Mouse (Mus musculus) spleen, adult 18-20 months (tissue): ENCODE results near the gene Map3k3.

Experiments used
- DNase-seq, 2 experiments: peaks; one replicate each; pipeline ENCODE4 v3.0.0; 2022; ENCODE audit warnings: mixed read lengths in 2 of 2

Map3k3 gene

DNA sequence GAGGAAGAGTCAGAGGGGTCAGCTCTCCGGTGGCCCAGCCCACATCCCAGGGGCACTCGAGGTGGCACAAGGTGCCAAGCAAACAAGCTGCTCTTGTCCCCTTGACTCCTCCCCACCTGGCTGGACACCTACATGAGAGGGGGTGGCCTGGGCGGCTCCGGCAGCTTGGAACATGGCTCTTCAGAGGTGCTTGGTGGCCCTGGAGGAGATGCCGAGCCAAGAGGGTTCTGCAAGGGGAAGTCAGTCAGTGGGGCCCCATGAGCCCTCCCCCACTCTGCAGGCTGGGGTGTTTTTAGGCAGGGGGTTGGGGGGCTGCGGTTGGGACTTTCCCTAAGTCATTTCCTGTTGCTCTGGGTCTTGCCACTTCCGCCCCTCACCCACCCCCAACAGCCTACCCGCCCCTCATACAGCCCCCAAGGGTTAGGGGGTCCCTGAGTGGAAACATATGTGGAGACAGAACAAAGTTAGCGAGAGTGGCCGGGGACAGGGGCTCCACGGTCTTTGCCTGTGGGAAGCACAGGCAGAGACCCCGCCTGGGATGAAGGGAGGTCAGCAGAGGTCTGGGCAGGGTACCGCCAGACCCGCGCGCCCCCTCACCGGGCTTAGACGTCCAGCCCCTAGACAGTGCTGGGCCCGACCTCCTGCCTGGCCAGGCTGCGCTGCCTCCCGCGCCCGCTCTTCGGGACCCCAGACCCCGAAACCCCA is 75.0 kb downstream of the Map3k3 start:
- DNase-seq: peak; percentile 82 to 88

DNA sequence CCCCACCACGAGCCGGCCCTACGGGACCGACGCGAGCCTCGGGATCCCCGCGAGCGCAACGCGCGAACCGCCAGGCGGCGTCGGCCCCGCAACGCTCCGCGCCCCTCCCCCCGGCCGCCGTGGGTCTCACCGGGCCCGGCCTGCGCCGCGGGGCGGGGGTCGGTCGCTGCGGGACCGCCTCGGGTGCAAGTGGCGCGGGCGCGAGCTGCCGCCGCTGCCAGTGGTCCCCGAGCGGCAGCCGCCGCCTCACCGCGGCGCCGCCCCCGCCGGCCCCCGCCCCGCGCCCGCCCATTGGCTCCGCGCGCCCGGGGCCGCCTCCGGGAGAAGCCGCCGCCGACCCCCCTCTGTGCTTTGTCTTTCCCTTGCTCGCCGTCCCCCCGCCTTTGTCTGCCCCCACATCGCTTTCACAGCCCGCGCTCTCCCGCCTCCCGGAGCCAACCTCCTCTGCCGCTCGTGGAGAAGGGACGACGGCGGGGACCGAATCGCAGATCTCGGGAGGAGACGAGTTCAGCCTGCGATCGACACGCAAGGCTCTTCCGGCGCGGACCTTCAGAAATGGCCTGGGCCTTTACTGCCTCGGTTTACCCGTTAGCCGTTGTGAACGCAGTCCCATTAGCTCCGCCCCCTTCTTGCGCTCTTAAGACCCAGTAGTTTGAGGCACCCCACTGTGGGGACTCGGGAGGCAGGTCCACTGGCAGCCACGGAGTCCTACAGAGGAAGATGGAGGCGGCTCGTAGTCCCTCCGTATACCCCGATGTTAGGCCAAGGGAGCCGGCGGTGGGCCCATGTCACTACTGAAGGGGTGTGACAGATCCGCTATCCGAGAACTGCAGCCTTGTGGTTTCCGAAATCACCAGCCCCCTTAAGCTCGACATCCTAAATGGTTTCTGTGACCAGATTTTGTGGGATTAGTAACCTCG is 75.8 kb downstream of the Map3k3 start:
- DNase-seq: peak; percentile 82 to 84

DNA sequence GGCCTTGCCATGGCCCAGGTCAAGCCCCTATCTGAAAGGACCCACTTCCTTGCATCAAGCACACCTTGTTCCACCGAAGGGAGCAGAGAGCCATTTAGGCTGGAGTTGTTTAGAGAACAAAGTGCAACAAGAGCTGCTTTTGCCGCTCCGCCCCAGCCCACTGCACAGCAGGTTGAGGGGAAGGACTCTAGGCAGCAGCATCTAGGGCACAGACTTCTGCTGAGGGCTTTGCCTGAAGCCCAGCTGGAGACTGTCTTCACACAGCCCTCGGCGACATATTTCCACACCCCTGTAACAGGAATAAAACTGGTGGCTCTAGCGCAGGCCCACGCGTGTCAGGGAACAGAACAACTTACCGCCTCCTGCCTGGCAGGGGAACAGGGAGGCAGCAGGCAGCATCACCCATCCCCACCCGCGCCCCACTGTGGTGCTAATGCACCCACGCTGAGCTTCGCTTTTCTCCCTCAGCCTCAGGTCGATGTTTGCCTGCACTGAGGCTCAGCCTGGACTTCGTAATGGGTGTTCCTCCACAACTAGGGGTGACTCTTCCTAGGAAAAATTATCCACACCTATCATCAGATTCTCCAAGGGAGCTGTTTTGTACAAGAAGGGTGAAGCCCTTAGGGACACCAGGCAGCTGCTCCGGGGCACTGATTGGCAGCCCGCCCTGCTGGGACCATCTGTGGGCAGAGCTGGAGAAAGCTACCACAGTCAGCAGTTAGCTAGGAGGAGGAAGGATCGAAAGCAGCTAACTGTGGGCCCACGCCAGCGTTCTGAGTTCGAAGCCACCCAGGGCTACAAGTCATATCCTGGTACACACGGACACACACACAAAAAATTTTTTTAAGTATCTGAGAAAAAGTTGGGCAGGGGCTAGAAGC is 76.7 kb downstream of the Map3k3 start, which contains the start of the genes Gm10840 and Limd2:
TSS of gene Gm10840 (plus strand) at position 10 of the 881 bp plus-strand sequence.
TSS of gene Limd2 (minus strand) at position 20 of the 881 bp plus-strand sequence.
- DNase-seq: peak; percentile 52 to 60

DNA sequence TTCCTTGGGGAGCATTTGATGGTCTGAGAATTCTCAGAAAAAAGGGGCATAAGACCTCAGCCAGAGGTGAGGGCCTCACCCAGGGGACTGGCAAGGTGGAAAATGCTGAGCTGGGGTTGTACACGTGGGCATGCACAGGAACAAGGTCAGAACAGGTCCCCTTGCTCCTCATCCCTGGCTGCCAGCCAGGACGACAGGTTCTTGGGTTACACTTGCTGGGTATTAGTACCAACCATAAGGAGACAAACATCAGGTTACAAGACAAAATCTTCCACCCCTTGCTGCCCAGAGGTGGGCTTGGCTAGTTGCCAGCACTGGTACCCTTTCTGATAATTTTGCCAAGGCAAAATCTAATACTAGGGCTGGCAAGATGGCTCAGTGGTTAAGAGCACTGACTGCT is 77.8 kb downstream of the Map3k3 start:
- no peak for DNase-seq

DNA sequence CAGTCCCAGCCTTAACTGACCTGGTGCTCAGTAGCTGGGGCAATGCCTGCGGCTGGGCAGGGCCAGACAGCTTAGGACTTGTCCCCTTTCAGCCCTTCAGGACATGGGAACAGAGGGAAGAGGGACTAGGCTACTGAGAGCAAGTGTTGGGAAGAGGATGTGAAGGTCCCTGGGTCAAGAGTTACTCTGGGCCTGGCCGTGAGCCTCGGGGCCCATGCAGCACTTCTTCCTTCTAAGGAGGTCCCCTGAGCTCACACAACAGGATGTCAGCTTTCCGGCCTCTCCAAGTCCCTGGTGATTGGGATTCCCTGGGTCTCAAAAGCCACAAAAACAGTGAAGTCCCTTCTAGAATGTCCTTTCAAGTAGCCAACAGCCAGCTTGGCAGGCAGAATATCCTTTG is 79.1 kb downstream of the Map3k3 start:
- no peak for DNase-seq

DNA sequence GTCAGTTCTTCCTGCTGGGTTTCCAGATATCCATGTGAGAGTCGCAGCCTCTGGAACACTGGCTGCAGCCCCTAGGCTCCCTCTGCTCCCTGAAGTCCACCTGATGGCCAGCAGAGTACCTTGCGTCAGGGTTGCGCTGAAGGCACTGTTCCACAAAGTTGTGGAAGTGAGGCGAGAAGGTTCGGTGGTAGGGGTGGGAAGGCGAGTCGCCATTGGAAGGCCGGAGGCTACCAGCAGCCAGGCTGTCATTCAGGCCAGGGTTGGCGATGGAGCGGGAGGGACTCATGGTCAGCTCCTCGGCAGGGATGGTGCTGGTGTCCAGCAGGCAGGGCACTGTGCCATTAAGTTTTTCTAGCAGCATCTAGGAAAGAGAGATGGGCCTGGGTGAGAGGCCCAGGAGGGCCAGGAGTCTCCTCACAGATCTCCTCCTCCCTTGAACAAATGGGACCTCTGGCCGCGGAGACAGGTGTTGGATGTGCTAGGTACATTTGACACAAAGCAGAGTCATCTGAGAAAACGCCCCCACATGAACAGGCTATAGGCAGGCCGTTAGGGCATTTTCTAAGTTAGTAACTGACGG is 80.3 kb downstream of the Map3k3 start:
- DNase-seq: no peak

DNA sequence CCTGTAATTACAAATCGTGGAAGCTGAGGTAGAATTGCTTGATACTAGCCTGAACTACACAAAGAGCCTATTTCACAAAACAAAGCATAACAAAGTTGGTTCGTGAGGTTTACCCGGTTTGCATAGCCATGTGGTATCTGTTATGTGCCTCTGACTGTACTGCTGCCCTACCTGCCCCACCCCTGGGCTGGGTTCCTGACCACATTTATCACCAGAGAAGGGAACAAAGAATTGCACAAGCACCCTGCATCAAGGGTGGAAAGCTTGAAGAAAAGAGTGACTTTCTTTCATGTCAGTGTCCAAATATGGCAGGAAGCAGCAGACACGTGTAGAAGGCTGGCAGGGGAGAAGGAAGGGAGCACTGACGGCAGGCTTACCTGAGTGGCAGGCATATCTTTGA is 83.0 kb downstream of the Map3k3 start:
- DNase-seq: peak in 1 of 2 experiments; percentile 25

DNA sequence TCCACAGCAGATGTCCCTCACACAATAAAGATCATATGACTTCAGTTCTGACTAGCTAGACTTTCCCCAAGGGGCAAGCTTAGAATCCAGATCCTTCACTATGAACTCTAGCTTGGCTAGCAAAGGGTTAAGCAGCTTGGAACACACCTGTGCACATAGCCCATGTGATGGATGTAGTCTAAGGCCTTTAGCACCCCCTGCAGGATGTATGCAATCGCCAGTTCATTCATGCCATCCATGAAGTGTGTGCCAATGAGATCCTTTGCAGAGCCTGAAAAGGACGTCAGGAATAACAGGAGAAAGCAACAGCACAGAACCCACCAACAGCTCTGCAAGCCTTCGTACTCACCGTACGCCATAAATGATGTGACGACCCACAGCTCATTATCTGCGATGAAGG is 86.4 kb downstream of the Map3k3 start:
- peak in 1 of 2 experiments; percentile 37 for DNase-seq

DNA sequence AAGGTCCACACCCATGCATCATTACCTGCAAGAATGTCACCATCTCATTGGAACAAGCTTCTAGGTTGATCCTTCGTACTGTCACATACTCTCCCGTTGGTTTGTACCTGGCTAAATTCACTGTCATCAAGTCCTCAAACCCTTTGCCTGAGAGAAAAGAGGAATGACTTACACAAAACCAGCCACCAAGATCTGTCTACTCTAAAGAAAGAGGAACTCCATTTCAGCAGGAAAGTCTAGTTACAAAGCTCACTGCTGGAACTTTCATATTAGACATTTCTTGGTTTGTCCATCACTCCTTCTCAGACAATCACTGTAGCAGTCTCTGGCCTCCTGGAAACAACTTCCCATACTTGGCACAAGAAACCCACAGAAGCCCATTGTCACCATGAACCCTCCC is 88.8 kb downstream of the Map3k3 start:
- no peak for DNase-seq

DNA sequence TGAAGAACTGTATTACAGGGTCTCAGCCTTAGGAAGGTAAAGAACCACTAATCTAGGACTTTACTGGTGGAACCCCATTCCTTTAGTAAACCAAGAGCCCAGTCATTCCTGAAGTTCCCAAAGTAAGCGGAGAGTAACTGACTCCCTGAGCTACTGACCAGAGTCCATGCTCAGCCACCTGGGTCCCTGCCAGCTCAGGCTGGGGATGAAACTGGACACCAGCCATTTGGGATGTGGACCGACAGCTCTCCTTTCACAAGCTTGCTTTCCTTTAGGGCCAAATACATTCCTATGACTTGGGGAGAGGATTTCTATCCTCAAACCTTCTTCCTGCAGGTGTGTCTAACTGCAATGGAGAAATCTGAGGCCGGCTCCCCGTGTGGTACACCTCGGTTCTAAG is 90.0 kb downstream of the Map3k3 start:
- DNase-seq: no peak

DNA sequence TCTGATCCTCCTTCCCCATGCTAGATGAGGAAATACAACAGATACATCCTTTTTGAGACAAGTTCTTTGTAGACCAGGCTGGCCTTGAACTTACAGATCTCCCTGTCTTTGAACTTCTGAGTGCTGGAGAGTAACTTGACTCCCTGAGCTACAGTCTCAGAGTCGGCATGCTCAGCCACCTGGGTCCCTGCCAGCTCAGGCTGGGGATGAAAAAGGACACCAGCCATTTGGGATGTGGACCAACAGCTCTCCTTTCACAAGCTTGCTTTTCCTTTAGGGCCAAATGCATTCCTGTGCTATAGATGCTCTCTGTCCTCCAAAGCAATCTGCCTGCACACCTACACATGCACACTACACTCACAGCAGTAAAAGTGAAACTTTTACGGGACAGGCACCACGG is 90.7 kb downstream of the Map3k3 start:
- no peak for DNase-seq

DNA sequence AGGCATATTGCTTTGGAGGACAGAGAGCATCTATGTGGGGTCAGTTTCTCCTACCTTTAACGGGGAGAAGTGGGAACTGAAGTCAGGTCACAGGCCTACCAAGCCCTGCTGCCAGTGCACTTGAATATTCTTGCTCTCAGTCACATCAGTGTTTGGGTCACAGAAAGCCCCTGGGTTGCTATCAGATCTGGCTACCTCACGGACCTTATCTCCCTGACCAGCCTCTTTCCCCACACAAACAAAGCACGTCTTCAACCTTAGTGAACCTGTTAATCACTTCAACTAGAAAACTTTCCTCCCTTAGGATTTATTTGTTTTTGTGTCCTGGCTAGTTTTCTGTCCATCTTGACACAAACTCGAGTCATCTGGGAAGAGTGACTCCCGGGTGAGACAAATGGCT is 92.0 kb downstream of the Map3k3 start:
- DNase-seq: no peak

DNA sequence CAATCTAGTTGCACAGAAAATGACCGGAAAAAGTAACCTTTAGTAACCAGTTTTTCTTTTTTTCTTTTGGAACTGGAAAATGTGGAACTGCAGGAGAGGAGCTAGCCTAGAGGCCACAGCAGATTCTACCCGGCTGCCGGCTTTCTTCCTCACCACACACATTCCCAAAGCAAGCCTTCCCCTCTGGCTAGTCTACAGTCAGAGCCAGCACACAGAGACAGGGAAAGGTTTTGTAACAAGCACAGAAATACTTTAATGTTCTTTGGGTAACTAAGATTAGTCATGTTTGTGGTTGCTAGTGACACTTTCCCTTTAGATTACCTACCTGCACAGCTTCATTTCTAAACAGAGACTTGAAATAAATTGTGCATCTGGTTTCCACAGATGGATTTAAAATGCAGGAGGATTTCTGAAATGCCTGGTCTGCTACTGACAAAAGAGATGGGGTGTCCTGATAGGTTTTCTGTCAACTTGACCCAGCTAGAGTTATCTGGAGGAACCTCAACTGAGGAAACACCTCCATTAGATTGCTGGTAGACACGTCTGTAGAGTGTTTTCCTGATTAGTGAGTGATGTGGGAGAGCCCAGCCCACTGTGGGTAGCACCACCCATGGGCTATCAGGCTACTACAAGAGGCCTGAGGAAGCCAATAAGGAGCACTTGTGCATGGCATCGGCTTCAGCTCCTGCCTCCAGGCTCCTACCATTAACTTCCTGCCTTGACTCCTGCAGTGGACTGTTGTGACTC is 93.8 kb downstream of the Map3k3 start:
- no peak for DNase-seq

DNA sequence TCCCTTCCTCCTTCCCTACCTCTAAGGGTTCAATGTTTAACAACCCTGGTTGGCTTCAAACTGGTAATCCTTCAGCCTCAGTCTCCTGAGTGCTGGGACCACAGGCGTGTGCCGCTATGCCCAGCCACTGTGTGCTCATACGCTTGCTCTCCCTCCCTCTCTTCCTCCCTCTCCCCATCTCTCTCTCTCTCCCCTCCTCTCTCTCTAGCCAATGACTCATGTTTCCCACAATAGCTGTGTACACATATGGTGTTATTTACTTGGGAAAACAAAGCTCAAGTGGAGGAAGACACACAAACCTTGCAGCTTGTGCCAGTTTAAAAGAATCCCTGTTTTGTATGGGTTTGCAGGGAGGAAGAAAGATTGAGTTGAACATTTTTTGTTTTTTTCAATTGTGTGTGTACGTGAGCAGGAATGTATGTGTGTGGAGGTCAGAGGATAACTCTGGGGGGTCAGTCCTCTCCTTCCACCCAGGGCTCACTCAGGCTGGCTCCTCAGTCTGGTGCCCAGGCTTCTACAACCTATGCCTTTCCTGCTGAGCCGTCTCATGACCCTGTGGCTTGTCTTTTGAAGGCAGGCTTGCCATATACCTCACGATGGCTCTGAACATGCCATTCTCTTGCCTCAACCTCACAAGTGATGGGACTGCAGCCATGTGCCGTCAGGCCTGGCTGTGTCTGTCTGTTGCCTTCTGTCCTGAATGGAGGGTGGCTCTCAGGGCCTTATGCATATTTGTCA is 95.5 kb downstream of the Map3k3 start:
- DNase-seq: no peak

DNA sequence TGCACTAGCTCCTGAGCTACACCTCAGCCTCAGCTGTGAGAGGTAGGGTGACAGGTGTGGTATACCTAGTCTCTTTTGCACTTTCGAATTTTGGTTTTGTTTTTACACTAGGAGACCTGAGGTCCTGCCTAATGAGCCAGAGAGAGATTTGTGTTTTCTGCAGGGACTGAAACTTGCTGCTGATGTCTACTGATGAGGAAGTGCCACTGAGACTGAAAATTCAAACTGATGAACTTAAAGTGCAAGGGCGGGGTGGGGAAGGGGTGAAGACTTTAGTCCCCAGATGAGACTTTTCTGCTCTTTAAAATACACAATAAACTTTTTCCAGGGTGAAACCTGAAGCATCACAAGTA is 96.0 kb downstream of the Map3k3 start:
- no peak for DNase-seq

DNA sequence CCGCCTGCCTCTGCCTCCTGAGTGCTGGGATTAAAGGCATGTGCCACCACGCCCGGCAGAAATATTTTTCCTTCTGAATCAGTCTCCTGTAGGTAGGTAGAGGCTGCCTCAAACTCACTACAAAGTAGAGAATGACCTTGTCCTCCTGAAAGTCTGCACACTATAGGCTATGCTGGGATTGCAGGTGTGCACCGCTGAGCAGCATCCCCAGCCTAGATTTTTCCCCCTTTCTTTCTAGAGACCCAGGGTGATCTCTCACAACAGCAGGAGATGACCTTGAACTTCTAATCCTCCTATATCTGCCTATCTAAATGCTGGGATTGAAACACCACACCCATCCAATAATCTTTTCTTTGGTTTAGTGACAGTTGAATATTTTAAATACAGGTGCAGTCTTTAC is 102.9 kb downstream of the Map3k3 start:
- no peak for DNase-seq

DNA sequence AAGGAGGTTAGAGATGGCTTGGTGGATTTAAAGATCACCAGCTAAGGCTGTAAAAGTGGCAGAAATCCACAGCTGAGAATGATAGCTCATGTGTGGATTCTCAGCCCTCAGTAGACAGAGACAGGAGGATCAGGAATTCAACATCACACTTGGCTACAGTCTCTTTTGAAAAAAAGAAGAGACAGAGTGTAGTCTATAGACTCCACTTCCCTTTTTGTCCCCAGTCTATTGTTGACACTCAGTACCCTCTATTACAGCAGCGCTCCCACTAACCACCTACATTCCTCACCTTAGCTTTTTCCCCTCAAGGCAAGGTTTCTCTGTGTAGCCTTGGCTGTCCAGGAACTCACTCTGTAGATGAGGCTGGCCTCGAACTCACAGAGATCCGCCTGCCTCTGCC is 107.3 kb downstream of the Map3k3 start:
- DNase-seq: no peak

DNA sequence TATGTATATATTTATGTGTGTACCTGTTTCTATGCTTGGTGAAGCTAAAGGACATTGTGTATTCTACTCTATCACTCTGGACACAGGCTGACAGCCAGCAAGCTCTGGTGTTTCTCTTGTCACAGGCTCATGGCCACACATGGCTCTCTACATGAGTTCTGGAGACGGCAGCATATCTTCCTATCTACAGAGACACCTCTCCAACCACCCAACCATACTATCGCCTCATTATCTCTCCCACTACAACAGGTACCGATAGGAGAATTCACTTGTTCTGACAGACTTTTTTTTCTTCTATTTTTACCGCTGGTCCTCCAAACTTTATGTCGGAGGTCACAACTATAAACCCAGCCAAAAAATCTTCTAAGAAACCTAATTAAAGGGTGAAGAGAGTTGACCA is 107.8 kb downstream of the Map3k3 start:
- no peak for DNase-seq

DNA sequence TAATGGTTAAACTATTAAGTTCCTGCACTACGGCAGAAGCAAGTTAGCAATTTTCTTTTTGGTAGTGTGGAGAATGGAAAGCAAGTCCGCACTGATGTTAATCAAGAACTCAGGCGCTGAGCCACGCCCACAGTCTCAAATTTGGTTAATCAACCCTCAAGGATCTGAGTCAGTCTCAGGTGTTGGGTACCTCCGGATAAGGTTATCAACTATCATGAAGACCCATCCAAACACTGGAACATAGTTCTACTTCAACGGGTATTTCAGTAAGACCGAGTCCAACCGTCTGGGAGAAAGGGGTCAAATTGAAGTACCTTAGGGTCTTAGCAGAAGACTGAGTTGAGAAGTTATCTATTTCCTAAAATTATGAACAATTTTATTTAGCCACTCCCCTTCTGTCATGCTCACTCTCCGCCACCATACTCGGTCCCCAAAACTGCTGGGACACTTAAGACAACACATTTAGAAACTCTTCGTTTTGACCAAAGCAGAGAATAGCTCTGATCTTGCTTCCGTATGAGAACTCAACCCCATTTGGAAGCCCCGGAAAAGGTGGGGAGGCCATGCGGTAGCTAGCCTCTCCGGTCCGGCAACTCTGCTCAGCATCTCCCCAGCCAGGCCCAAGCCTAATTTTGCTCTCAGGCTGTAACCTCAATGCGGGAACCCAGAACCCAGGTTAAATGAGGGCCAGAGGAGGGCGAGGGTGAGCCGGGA is 108.4 kb downstream of the Map3k3 start:
- no peak for DNase-seq

DNA sequence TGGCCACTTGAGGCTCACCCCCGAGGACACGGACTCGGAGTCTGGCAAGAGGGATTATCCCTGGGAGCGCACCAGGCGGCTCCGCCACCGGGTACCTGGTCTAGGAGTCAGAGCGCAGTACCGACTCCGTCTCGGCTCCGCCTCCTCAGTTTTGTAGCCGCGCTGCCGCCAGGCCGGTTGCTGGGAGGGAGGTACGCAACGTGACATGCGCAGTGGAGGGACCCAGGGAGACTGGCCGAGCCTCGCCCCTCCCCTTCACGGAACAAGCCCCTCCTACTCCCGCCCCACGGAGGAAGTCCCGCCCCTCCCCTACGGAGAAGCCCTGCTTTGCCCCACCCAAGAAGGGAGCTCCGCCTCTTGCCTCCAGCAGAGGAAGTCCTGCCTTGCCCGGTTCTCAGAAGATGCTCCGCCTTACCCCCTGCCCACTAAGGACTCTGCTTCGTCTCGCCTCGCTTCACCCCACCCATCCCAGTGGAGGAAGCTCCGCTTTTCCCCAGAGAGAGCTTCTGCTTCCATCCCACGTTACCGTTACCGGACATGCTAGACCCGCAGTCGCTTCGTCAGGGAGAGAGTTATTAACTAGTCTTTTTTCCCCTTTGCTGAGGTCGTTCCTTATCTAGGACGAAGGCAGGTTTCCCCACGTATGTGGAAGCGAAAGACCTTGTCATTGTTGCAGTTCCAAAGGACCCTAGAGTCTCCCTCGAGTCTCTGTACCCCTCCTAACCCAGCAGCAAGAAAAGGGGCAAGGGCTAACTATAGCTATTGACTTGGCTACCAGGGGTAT is 109.2 kb downstream of the Map3k3 start:
- DNase-seq: peak; percentile 94 to 97
